Mouse (Mus musculus): ENCODE data around the gene Lama1. TPM values are rescaled to one million over a fixed set of nuclear protein-coding genes. Genes with fewer than 3 reads are reported as not detected.

Gene Lama1
- polyA plus RNA-seq, 1 experiment from 2014 or later = 60.4 TPM

DNA sequence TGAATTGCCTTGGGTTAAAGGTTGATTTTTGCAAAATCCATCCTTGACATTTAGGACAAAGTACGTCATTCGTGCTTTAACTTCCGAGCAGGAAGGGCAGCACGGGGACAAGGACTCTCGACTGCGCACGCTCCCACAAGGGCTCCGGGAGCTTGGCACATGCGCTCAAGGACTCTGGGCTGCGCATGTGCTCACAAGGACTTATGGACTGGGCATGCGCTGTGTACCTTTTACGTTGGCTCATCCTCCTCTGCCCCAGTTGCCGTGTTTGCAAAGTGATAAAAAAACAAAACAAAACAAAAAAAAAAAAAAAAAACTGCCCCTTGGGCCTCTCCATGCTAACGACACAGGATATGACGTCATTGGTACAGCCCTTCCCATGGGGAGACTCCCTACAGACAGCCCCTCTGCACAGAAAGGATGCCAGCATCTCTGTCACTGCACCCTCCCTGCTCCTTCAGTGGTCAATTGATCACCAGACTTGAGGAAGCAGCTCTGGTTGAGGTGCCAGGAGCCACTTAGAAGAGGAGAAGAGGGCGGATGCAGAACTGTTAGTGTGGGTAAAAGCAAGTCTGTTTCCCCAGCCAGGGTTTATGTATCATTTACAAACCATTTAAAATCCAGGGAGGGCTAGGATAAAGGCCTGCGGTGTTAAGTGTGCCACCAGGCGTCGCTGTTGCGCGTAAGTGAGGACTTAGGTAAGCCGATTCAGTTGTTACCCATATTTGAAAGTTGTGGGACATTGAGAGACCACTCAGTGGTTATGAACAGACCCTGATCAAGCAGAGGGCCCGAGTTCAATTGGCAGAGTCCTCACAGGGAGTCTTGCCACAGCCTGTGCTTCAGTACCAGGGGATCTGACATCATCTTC, 172.9 kb downstream of the Lama1 start:
- H3K9ac ChIP-seq (ENCODE audit: low read depth, low read length) = no peak overlapping the region
- no peaks in the 10 kb centered on the region for H3K27me3 ChIP-seq (ENCODE audit: control insufficient read depth, insufficient read depth, low read length)
- H3K4me3 ChIP-seq (ENCODE audit: low read length) = no peak overlapping the region
- peak; percentile 39; the same call in 1 of the 2 replicates for ATAC-seq (ENCODE audit: low FRiP score, low TSS enrichment)
- 0 out of 2 replicates have a peak, but pooled peaks cover 3% of the 10 kb centered on the region for H3K4me1 ChIP-seq (ENCODE audit: control insufficient read depth, insufficient read depth, low read length)
- no peaks in the 10 kb centered on the region; the same call in 1 of the 2 replicates for H3K9me3 ChIP-seq (ENCODE audit: control insufficient read depth, low read length)
- H3K4me2 ChIP-seq (replicated peaks; ENCODE audit: low read depth, low read length) = no peak overlapping the region
- H3K36me3 ChIP-seq (ENCODE audit: control insufficient read depth, insufficient read depth, low read length) = peaks cover 46% of the 10 kb centered on the region
- no peak overlapping the region for H3K27ac ChIP-seq (ENCODE audit: low read depth, low read length)
- 74% methylated on average over 23 of the region's 23 CpGs for WGBS

Other genes with a start within 250 kb of the Lama1 start
- 0.12 TPM in 1 of 2 replicates, not detected in the other for gene Lrrc30, start 64.5 kb upstream of the Lama1 start, polyA plus RNA-seq (2014; fragmentation: Nextera tagmentation; extraction: Ambion mirVana)

Measured in kidney, embryonic 14.5 days (tissue).